Mouse (Mus musculus) right cerebral cortex, postnatal 25 days (tissue): ENCODE data around the gene Gm16434.
"Not testable (repeated sequence)": the region's sequence is repeated elsewhere in the genome, so short reads cannot be mapped to it uniquely, and the experiment has no call there.

Source experiments
- DNase-seq: peaks from one replicate; pipeline ENCODE4 v3.0.0; 2022

The Gm16434 gene

DNA sequence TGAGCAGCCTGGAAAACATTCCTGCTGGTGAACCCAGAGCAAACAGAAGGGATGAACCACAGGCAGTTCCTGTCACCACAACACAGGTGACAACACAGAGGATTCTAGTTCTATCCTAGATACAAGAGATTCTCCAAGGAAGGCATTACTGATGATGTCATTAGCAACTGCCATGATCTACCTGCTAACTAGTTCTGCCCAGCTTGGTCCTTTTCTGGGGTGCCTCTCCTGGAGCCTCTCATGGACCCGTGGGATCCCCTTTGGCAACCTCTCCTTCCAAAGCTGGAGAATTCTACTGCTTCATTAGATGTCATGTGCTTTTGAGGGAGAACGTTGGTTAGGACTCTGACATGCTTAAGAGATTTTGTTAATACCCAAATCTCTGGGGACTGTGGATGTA lies at the start of gene Gm16434:
Gene Gm16434 (minus strand): TSS at position 101 of the 400 bp plus-strand sequence.
- DNase-seq = not testable (repeated sequence)

DNA sequence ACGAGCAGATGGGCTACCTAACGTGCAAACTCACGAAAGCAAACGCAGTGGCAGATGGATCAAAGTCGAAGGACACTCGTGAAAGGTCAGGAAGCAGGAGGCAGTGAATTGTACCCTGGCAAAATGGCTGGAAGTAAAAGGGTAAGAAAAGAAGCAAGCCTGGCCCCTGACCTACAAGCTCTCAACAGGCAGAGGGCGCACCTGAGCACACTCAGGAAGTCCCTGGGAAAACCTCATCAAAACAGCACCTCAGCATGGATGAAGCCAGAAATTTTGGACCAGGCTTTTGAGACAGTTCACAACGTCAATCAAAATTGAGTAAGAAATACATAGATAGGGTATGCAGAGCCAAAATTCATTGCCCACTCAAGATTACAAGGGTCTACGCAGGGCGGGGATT lies 49.2 kb upstream of the Gm16434 start:
- peak; percentile 5 for DNase-seq

DNA sequence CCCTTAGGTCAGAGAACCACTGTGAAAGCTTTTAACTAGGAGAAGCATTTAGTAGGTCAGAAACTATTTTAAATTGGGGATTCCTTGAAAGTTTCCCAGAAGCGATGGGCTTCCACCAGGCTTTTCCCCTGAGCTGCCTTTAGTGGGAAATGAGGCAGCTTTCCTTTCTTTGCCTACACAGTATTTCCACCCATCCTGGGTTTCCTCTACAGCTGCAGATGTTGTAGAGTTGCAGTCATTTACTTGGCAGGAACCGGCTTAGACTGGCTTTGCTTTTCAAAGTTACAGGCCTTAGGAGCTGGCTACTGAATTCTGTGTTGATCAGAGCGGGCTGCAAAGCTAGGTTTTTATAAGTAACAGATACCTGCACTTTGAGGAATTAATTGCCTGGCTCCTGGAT lies 5.7 kb upstream of the Gm16434 start:
- DNase-seq = peak; percentile 6

- DNase-seq = peak; percentile 4
Observed at GRCm38 (mm10) chr14:7174483-7174971, 19.8 kb downstream of the Gm16434 start, which contains the start of gene Gm3512. TSS of gene Gm3512 (minus strand) at chr14:7174533.
